Comparison of ENCODE assay signal across 8 mouse cellular contexts in genomic region chr9:22469643-22470042, GRCm38 (mm10). TPM values are rescaled to one million over a fixed set of nuclear protein-coding genes. Genes with fewer than 3 reads are reported as not detected.
A peak's percentile ranks its signal among the peaks of the same experiment; 100 is the strongest.
DNase-seq lines count a peak whose midpoint lies in the region; ATAC-seq and TF ChIP-seq lines count a peak whose summit lies in the region.

Gene Rp9 (minus strand): TSS chr9:22469743.

- H3K4me3 ChIP-seq in left cerebral cortex, adult 2 months: peak within 1 kb of the TSS; percentile 85
- H3K4me3 ChIP-seq in cortical plate, adult 2 months (ENCODE audit: insufficient read depth, low read length): peak within 1 kb of the TSS; percentile 78
- H3K4me3 ChIP-seq in heart, embryonic 11.5 days (ENCODE audit: low read depth, low read length): peak within 1 kb of the TSS; percentile 90
- peak within 1 kb of the TSS; percentile 84 for H3K4me3 ChIP-seq in midbrain, postnatal 0 days (ENCODE audit: low read depth, low read length)

- TF ChIP-seq CTCF in left cerebral cortex, adult 2 months (IDR thresholded peaks at IDR 0.05): no peak
- no peak for TF ChIP-seq CTCF in cortical plate, adult 2 months (IDR thresholded peaks at IDR 0.05; ENCODE audit: extremely low read depth, insufficient read depth, low read length)
- no peak for TF ChIP-seq CTCF in midbrain, postnatal 0 days (IDR thresholded peaks at IDR 0.05)

- H3K4me2 ChIP-seq in heart, embryonic 11.5 days: peak within 1 kb of the TSS; percentile 82
- H3K4me2 ChIP-seq in midbrain, postnatal 0 days (ENCODE audit: low read depth, low read length, poor library complexity, severe bottlenecking): peak within 1 kb of the TSS; percentile 51

- no peaks in the 10 kb centered on the region for H3K9me3 ChIP-seq in heart, embryonic 11.5 days (replicated peaks; ENCODE audit: control insufficient read depth, low read length)
- H3K9me3 ChIP-seq in midbrain, postnatal 0 days (ENCODE audit: low read length): no peaks in the 10 kb centered on the region

- 93% methylated on average over 3 of the region's 3 CpGs for WGBS in heart, embryonic 11.5 days (ENCODE audit: insufficient replicate concordance)
- WGBS in midbrain, postnatal 0 days: 88% methylated on average over 3 of the region's 3 CpGs

- ATAC-seq in heart, embryonic 11.5 days (replicated peaks; ENCODE audit: insufficient number of reproducible peaks, low FRiP score, low TSS enrichment): no peak
- no peak for ATAC-seq in midbrain, postnatal 0 days (ENCODE audit: low FRiP score)

- H3K4me1 ChIP-seq in cortical plate, adult 2 months (ENCODE audit: control insufficient read depth, insufficient read depth, low read length): 0 out of 2 replicates have a peak, but pooled peaks cover 1% of the 10 kb centered on the region
- H3K4me1 ChIP-seq in heart, embryonic 11.5 days (ENCODE audit: control insufficient read depth, insufficient read depth, low read length): 0 out of 2 replicates have a peak, but pooled peaks cover 4% of the 10 kb centered on the region
- 0 out of 2 replicates have a peak, but pooled peaks cover 3% of the 10 kb centered on the region for H3K4me1 ChIP-seq in midbrain, postnatal 0 days (ENCODE audit: insufficient read depth, low read length)

- H3K27me3 ChIP-seq in heart, embryonic 11.5 days (ENCODE audit: control insufficient read depth, insufficient read depth, low read length): no peaks in the 10 kb centered on the region
- no peaks in the 10 kb centered on the region for H3K27me3 ChIP-seq in midbrain, postnatal 0 days (ENCODE audit: insufficient read depth, low read length)

- peak within 1 kb of the TSS; percentile 93 for H3K9ac ChIP-seq in heart, embryonic 11.5 days (ENCODE audit: low read depth, low read length)
- peak within 1 kb of the TSS; percentile 96; the same call in 1 of the 2 replicates for H3K9ac ChIP-seq in midbrain, postnatal 0 days (replicated peaks; ENCODE audit: low read length, poor library complexity, severe bottlenecking)

- H3K27ac ChIP-seq in left cerebral cortex, adult 2 months: peak within 1 kb of the TSS; percentile 84
- H3K27ac ChIP-seq in cortical plate, adult 2 months (ENCODE audit: insufficient read depth, low read length): no peak within 1 kb of the TSS
- no peak within 1 kb of the TSS for H3K27ac ChIP-seq in heart, embryonic 11.5 days (ENCODE audit: low read depth, low read length)
- H3K27ac ChIP-seq in midbrain, postnatal 0 days (ENCODE audit: low read depth, low read length): peak within 1 kb of the TSS; percentile 92; the same call in 1 of the 2 replicates

- DNase-seq in left cerebral cortex, adult 2 months (ENCODE audit: extremely low spot score in 1 of 2, low spot score in 2 of 2): no peak
- no peak for DNase-seq in left cerebral cortex, adult 9 months (ENCODE audit: low spot score in 2 of 2)
- no peak for DNase-seq in left cerebral cortex, adult 8-10 months (ENCODE audit: low spot score in 2 of 2)
- DNase-seq in midbrain, postnatal 0 days (ENCODE audit: low spot score): no peak
- DNase-seq in ovary, postnatal 14 days (ENCODE audit: low spot score): no peak
- no peak for DNase-seq in kidney, adult 9 months

- intact Hi-C loops in left cerebral cortex, adult 2 months (cut with DNase I): loop anchor here (5.0 kb wide), 1 partner anchor 57 kb away; the partner anchor contains the start of gene 9530077C05Rik

- no peaks in the 10 kb centered on the region for H3K36me3 ChIP-seq in heart, embryonic 11.5 days (ENCODE audit: control insufficient read depth, insufficient read depth, low read length)
- H3K36me3 ChIP-seq in midbrain, postnatal 0 days (ENCODE audit: insufficient read depth, low read length): no peaks in the 10 kb centered on the region

- TF ChIP-seq POLR2A in cortical plate, adult 2 months (IDR thresholded peaks at IDR 0.05; ENCODE audit: extremely low read depth, insufficient read depth, low read length): no peak

RNA-seq across cellular contexts. Expression of gene Rp9, which starts in this region (rescaled TPM):
- 10 to 100 TPM; 39.5 to 44.5 TPM for total RNA-seq in left cerebral cortex, adult 2 months (2021)
- 62.3 and 68.9 TPM in 2 replicates for polyA plus RNA-seq in cortical plate, adult 2 months (2012; rRNA removed)
- polyA plus RNA-seq in heart, embryonic 11.5 days (2014; fragmentation: Nextera tagmentation; extraction: Ambion mirVana): 42.4 and 48.0 TPM in 2 replicates
- 10 to 100 TPM; 39.4 to 48.3 (median 46.1) TPM for total RNA-seq in left cerebral cortex, adult 8-10 months (2022)
- 59.4 and 60.4 TPM in 2 replicates for total RNA-seq in midbrain, postnatal 0 days (2014; rRNA removed)
- polyA plus RNA-seq in midbrain, postnatal 0 days (2015; fragmentation: Nextera tagmentation; extraction: Ambion mirVana): 75.8 and 81.7 TPM in 2 replicates

Comparison
In these comparisons a context has a peak if more than half of its experiments do, and no peak if none do; other contexts are left out.
1. H3K27ac ChIP-seq: peak in left cerebral cortex, adult 2 months (single experiment) and midbrain, postnatal 0 days (single experiment); none in cortical plate, adult 2 months (single experiment) and heart, embryonic 11.5 days (single experiment).
2. Peak in every context shown above with its lines, with median percentiles within 50 percentile points of each other: H3K4me3 ChIP-seq.